Mouse (Mus musculus) G1E (cell line): Measurements from ENCODE around the gene Scn1b.

Experiments used
- CTCF ChIP-seq: IDR thresholded peaks from 2 replicates; pipeline ENCODE4 v1.5.1; 2012; ENCODE audit warnings: low read depth, low read length, inconsistent platforms, mixed read lengths
- GATA1 ChIP-seq: IDR thresholded peaks from 2 replicates; pipeline ENCODE4 v1.6.1; 2012; ENCODE audit warnings: borderline replicate concordance, low read length, inconsistent platforms, mixed read lengths
- GATA2 ChIP-seq: IDR thresholded peaks from 2 replicates; pipeline ENCODE4 v1.6.1; 2012; ENCODE audit warnings: low read depth, low read length, inconsistent platforms, borderline replicate concordance
- POLR2AphosphoS5 ChIP-seq: IDR thresholded peaks from 2 replicates; pipeline ENCODE4 v1.6.1; 2012; ENCODE audit warnings: low read depth, low read length, inconsistent platforms; ENCODE audit not compliant: insufficient replicate concordance
- TAL1 ChIP-seq: conservative IDR thresholded peaks from 2 replicates; pipeline ENCODE4 v1.6.1; 2012; ENCODE audit warnings: low read depth, low read length, inconsistent platforms, mixed read lengths

- TF ChIP-seq CTCF (no peak), GATA1 (no peak), GATA2 (no peak), POLR2AphosphoS5 (no peak), TAL1 (no peak)
Measured at GRCm38 (mm10) chr7:31110861-31111385, 15.9 kb downstream of the Scn1b start.
